ENCODE assay signal across 8 mouse cellular contexts in the genomic region with DNA sequence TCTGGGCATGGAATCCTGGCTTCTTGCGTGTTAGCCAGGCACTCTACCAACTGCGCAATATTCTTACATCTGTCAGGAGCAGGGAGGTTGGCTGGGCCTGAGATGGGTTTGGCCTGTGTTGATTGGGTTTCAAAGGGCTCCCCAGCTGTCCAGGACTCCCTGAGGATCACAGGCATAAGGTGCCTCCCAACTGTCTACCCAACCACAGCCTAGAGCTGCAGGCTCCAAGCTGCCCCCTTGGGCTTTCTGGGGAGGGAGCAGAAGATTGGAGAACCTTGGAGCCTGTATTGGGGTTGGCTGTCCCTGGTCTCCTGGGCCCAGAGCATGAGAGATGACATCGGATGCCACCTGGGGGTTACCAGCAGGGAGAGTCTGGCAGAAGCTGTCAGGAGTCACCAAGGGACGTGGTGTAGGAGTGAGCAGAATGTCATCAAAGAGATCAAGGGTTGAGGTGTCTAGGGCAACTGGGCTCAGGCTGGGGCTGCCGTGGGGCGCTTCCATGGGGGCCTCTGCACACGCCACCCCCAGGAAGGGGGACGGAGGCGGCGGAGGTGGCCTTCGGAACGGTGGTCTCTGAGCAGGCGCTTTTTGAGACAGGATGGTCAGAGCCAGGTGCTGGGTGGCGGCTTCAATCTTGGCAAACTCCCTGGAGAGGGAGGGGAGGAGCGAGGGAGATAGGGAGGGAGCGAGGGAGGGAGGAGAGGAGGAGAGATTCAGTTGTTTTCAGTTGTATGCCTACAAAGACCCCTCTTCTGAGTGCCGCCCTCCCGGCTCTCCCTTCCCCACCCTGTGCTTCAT. TPM values are rescaled to one million over a fixed set of nuclear protein-coding genes. Genes with fewer than 3 reads are reported as not detected.
A peak's percentile ranks its signal among the peaks of the same experiment; 100 is the strongest.
DNase-seq lines count a peak whose midpoint lies in the region; ATAC-seq and TF ChIP-seq lines count a peak whose summit lies in the region.

No protein-coding gene starts in this region.

- ATAC-seq in forebrain, embryonic 13.5 days = peak; percentile 60
- ATAC-seq in liver, embryonic 13.5 days (ENCODE audit: low read depth) = peak; percentile 30; the same call in 1 of the 2 replicates

- no peak for TF ChIP-seq CTCF in cerebellum, adult 2 months (IDR thresholded peaks at IDR 0.05; ENCODE audit: borderline replicate concordance, insufficient read depth, low read depth, low read length)
- TF ChIP-seq CTCF in E14TG2a.4 (conservative IDR thresholded peaks at IDR 0.05; ENCODE audit: low read length) = no peak

- no peaks in the 10 kb centered on the region; the same call in 1 of the 2 replicates for H3K4me1 ChIP-seq in cerebellum, adult 2 months (ENCODE audit: control insufficient read depth, insufficient read depth, low read length)
- H3K4me1 ChIP-seq in E14TG2a.4 (replicated peaks; ENCODE audit: low read depth, low read length) = peaks cover 85% of the 10 kb centered on the region
- peaks cover 11% of the 10 kb centered on the region for H3K4me1 ChIP-seq in forebrain, embryonic 13.5 days
- peaks cover 22% of the 10 kb centered on the region for H3K4me1 ChIP-seq in liver, embryonic 13.5 days (replicated peaks)

- peak overlapping the region; percentile 45 for H3K9ac ChIP-seq in forebrain, embryonic 13.5 days
- peak overlapping the region; percentile 64 for H3K9ac ChIP-seq in liver, embryonic 13.5 days

- intact Hi-C loops in left cerebral cortex, postnatal 36 days (cut with DNase I) = no loop called here

- peak overlapping the region; percentile 54 for H3K4me2 ChIP-seq in forebrain, embryonic 13.5 days
- peak overlapping the region; percentile 72 for H3K4me2 ChIP-seq in liver, embryonic 13.5 days

- TF ChIP-seq POLR2A in cerebellum, adult 2 months (IDR thresholded peaks at IDR 0.05; ENCODE audit: borderline replicate concordance, insufficient read depth, low read length) = no peak

- peaks cover 18% of the 10 kb centered on the region for H3K36me3 ChIP-seq in E14TG2a.4 (ENCODE audit: insufficient read depth, low read length)
- H3K36me3 ChIP-seq in forebrain, embryonic 13.5 days (ENCODE audit: poor library complexity, severe bottlenecking) = no peaks in the 10 kb centered on the region
- no peaks in the 10 kb centered on the region for H3K36me3 ChIP-seq in liver, embryonic 13.5 days

- no peak for DNase-seq in cerebellum, adult 2 months
- DNase-seq in cerebellum, adult 8-10 months = no peak
- DNase-seq in liver, embryonic 13.5 days = no peak
- DNase-seq in frontal cortex, adult 2 months (ENCODE audit: extremely low spot score in 1 of 2, low spot score in 1 of 2) = no peak
- DNase-seq in left cerebral cortex, postnatal 36 days (ENCODE audit: low spot score in 2 of 2) = no peak
- DNase-seq in left cerebral cortex, adult 8-10 months (ENCODE audit: low spot score in 2 of 2) = no peak

- peak overlapping the region; percentile 52 for H3K4me3 ChIP-seq in cerebellum, adult 2 months (replicated peaks; ENCODE audit: insufficient read depth, low read depth, low read length)
- H3K4me3 ChIP-seq in E14TG2a.4 (replicated peaks; ENCODE audit: low read length) = peak overlapping the region; percentile 67
- peak overlapping the region; percentile 25 for H3K4me3 ChIP-seq in forebrain, embryonic 13.5 days
- H3K4me3 ChIP-seq in liver, embryonic 13.5 days (replicated peaks) = peak overlapping the region; percentile 50

- no peaks in the 10 kb centered on the region for H3K9me3 ChIP-seq in E14TG2a.4 (ENCODE audit: low read length)
- no peaks in the 10 kb centered on the region for H3K9me3 ChIP-seq in forebrain, embryonic 13.5 days (replicated peaks)
- H3K9me3 ChIP-seq in liver, embryonic 13.5 days (replicated peaks) = 0 out of 2 replicates have a peak, but pooled peaks cover 2% of the 10 kb centered on the region

- 10% methylated on average over 18 of the region's 18 CpGs for WGBS in cerebellum, adult 2 months
- 19% methylated on average over 15 of the region's 18 CpGs for WGBS in forebrain, embryonic 13.5 days
- WGBS in liver, embryonic 13.5 days (ENCODE audit: insufficient replicate concordance) = 29% methylated on average over 18 of the region's 18 CpGs

- H3K27ac ChIP-seq in cerebellum, adult 2 months (ENCODE audit: insufficient read depth, low read length) = no peak overlapping the region
- no peak overlapping the region for H3K27ac ChIP-seq in forebrain, embryonic 13.5 days
- peak overlapping the region; percentile 39; the same call in 1 of the 2 replicates for H3K27ac ChIP-seq in liver, embryonic 13.5 days

- no peaks in the 10 kb centered on the region for H3K27me3 ChIP-seq in cerebellum, adult 2 months (ENCODE audit: control insufficient read depth, insufficient read depth, low read length)
- no peaks in the 10 kb centered on the region for H3K27me3 ChIP-seq in E14TG2a.4 (ENCODE audit: insufficient read depth, low read length)
- H3K27me3 ChIP-seq in forebrain, embryonic 13.5 days = peaks cover 15% of the 10 kb centered on the region; the same call in 1 of the 2 replicates
- H3K27me3 ChIP-seq in liver, embryonic 13.5 days = no peaks in the 10 kb centered on the region

RNA-seq across cellular contexts. Expression of a gene that starts 7.3 kb away (rescaled TPM):
- 0.59 and 0.61 TPM in 2 replicates for polyA plus RNA-seq in cerebellum, adult 2 months (2012; rRNA removed)
- 0.26 and 0.45 TPM in 2 replicates for polyA plus RNA-seq in forebrain, embryonic 13.5 days (2015; fragmentation: Nextera tagmentation; extraction: Ambion mirVana)
- polyA plus RNA-seq in liver, embryonic 13.5 days (2015; fragmentation: Nextera tagmentation; extraction: Ambion mirVana) = 0.07 TPM in 1 of 2 replicates, not detected in the other
- polyA plus RNA-seq in frontal cortex, adult 2 months (2012; rRNA removed) = 0.44 and 0.53 TPM in 2 replicates
- total RNA-seq in left cerebral cortex, postnatal 36 days (2021) = under 1 TPM in 1 of 2 experiments, not detected in 1; 0.32 TPM
- under 1 TPM in 3 of 4 experiments, not detected in 1; 0.48 to 0.65 (median 0.51) TPM for total RNA-seq in left cerebral cortex, adult 8-10 months (2022)

RNA-seq across cellular contexts. Expression of a gene that starts 16.0 kb away (rescaled TPM):
- polyA plus RNA-seq in cerebellum, adult 2 months (2012; rRNA removed) = 9.8 and 10.4 TPM in 2 replicates
- 4.3 and 4.5 TPM in 2 replicates for polyA plus RNA-seq in forebrain, embryonic 13.5 days (2015; fragmentation: Nextera tagmentation; extraction: Ambion mirVana)
- polyA plus RNA-seq in liver, embryonic 13.5 days (2015; fragmentation: Nextera tagmentation; extraction: Ambion mirVana) = 1.4 and 1.6 TPM in 2 replicates
- polyA plus RNA-seq in frontal cortex, adult 2 months (2012; rRNA removed) = 9.6 and 10.8 TPM in 2 replicates
- 10 to 100 TPM; 14.0 to 17.0 TPM for total RNA-seq in left cerebral cortex, postnatal 36 days (2021)
- 10 to 100 TPM; 14.7 to 16.8 (median 15.5) TPM for total RNA-seq in left cerebral cortex, adult 8-10 months (2022)

RNA-seq across cellular contexts. Expression of a gene that starts 22.1 kb away (rescaled TPM):
- polyA plus RNA-seq in cerebellum, adult 2 months (2012; rRNA removed) = 17.4 and 17.7 TPM in 2 replicates
- polyA plus RNA-seq in forebrain, embryonic 13.5 days (2015; fragmentation: Nextera tagmentation; extraction: Ambion mirVana) = 0.63 and 0.77 TPM in 2 replicates
- polyA plus RNA-seq in liver, embryonic 13.5 days (2015; fragmentation: Nextera tagmentation; extraction: Ambion mirVana) = 0.45 and 0.52 TPM in 2 replicates
- polyA plus RNA-seq in frontal cortex, adult 2 months (2012; rRNA removed) = 10.7 and 12.0 TPM in 2 replicates
- 10 to 100 TPM; 10.3 to 13.5 TPM for total RNA-seq in left cerebral cortex, postnatal 36 days (2021)
- total RNA-seq in left cerebral cortex, adult 8-10 months (2022) = 10 to 100 TPM; 16.1 to 17.7 (median 17.1) TPM

RNA-seq across cellular contexts. Expression of a gene that starts 22.8 kb away (rescaled TPM):
- 33.5 and 37.5 TPM in 2 replicates for polyA plus RNA-seq in cerebellum, adult 2 months (2012; rRNA removed)
- polyA plus RNA-seq in forebrain, embryonic 13.5 days (2015; fragmentation: Nextera tagmentation; extraction: Ambion mirVana) = 21.2 and 24.9 TPM in 2 replicates
- polyA plus RNA-seq in liver, embryonic 13.5 days (2015; fragmentation: Nextera tagmentation; extraction: Ambion mirVana) = 0.57 and 0.67 TPM in 2 replicates
- polyA plus RNA-seq in frontal cortex, adult 2 months (2012; rRNA removed) = 99.2 and 108 TPM in 2 replicates
- 100 to 1,000 TPM; 103 to 106 TPM for total RNA-seq in left cerebral cortex, postnatal 36 days (2021)
- 100 to 1,000 TPM in 1 of 4 experiments, 10 to 100 TPM in 3; 94.7 to 100 (median 95.8) TPM for total RNA-seq in left cerebral cortex, adult 8-10 months (2022)

RNA-seq across cellular contexts. Expression of a gene that starts 26.5 kb away (rescaled TPM):
- polyA plus RNA-seq in cerebellum, adult 2 months (2012; rRNA removed) = 1.9 TPM in 2 replicates
- polyA plus RNA-seq in forebrain, embryonic 13.5 days (2015; fragmentation: Nextera tagmentation; extraction: Ambion mirVana) = 0.23 and 0.30 TPM in 2 replicates
- 0.03 and 0.09 TPM in 2 replicates for polyA plus RNA-seq in liver, embryonic 13.5 days (2015; fragmentation: Nextera tagmentation; extraction: Ambion mirVana)
- polyA plus RNA-seq in frontal cortex, adult 2 months (2012; rRNA removed) = 11.1 and 12.5 TPM in 2 replicates
- 1 to 10 TPM in 1 of 2 experiments, under 1 TPM in 1; 0.84 to 3.6 TPM for total RNA-seq in left cerebral cortex, postnatal 36 days (2021)
- total RNA-seq in left cerebral cortex, adult 8-10 months (2022) = 1 to 10 TPM; 2.1 to 3.5 (median 2.6) TPM
